ENCODE assay signal across 17 mouse cellular contexts in genomic region chr9:117379448-117379983, GRCm38 (mm10).
DNase-seq lines count a peak whose midpoint lies in the region; ATAC-seq lines count a peak whose summit lies in the region.
"Had no signal": no experiment of that assay in that cellular context is flagged by ENCODE, and none has a peak within 500 bp of the region (broad histone marks: within the 10 kb centered on the region; RNA-seq: fewer than 3 reads in every experiment).

No protein-coding gene starts in this region.

- no peak overlapping the region for H3K4me2 ChIP-seq in midbrain, embryonic 13.5 days (replicated peaks)
- H3K4me2 ChIP-seq: hindbrain, embryonic 13.5 days had no signal

- H3K9ac ChIP-seq in midbrain, embryonic 13.5 days (replicated peaks), result no peak overlapping the region
- H3K9ac ChIP-seq: hindbrain, embryonic 13.5 days had no signal

- WGBS in midbrain, embryonic 10.5 days, result 58% methylated on average over 16 of the region's 16 CpGs
- 50% methylated on average over 16 of the region's 16 CpGs for WGBS in midbrain, embryonic 13.5 days

- ATAC-seq in midbrain, embryonic 13.5 days, result no peak
- ATAC-seq: intestine, embryonic 16.5 days had no signal

- no peaks in the 10 kb centered on the region for H3K36me3 ChIP-seq in midbrain, embryonic 10.5 days
- H3K36me3 ChIP-seq in midbrain, embryonic 13.5 days, result no peaks in the 10 kb centered on the region
- H3K36me3 ChIP-seq: hindbrain, embryonic 13.5 days had no signal

- no peak for DNase-seq in midbrain, embryonic 10.5 days (ENCODE audit: low spot score)
- DNase-seq in kidney, adult 11 months, result peak; percentile 31
- DNase-seq in kidney, postnatal 14 days, result peak; percentile 43
- DNase-seq in thymus, postnatal 25 days, result no peak
- DNase-seq in thymus, postnatal 36 days, result no peak
- DNase-seq in c-Kit-positive CD71-positive TER-119-positive erythroid progenitor cells, embryonic 14.5 days (ENCODE audit: low spot score), result no peak
- DNase-seq: adrenal gland, postnatal 25 days; B cell, adult 2 months; cerebellum, postnatal 14 days; heart, adult 11 months; lung, adult 18-20 months; thymus, adult 2 months had no signal

- no peaks in the 10 kb centered on the region for H3K9me3 ChIP-seq in midbrain, embryonic 10.5 days (replicated peaks)
- H3K9me3 ChIP-seq in midbrain, embryonic 13.5 days, result no peaks in the 10 kb centered on the region
- H3K9me3 ChIP-seq: hindbrain, embryonic 13.5 days had no signal

- peaks cover 30% of the 10 kb centered on the region for H3K4me1 ChIP-seq in midbrain, embryonic 10.5 days
- H3K4me1 ChIP-seq in midbrain, embryonic 13.5 days (replicated peaks), result peaks cover 3% of the 10 kb centered on the region

- H3K4me3 ChIP-seq in midbrain, embryonic 10.5 days, result no peak overlapping the region
- H3K4me3 ChIP-seq in midbrain, embryonic 13.5 days (replicated peaks), result no peak overlapping the region
- H3K4me3 ChIP-seq: erythroblast, embryonic 14.5 days; hindbrain, embryonic 13.5 days had no signal

- peaks cover 21% of the 10 kb centered on the region for H3K27me3 ChIP-seq in midbrain, embryonic 10.5 days (ENCODE audit: low read depth, poor library complexity, severe bottlenecking)
- peaks cover 6% of the 10 kb centered on the region; the same call in 1 of the 2 replicates for H3K27me3 ChIP-seq in midbrain, embryonic 13.5 days
- H3K27me3 ChIP-seq: hindbrain, embryonic 13.5 days had no signal

- H3K27ac ChIP-seq in midbrain, embryonic 10.5 days (replicated peaks), result peak overlapping the region; percentile 39; the same call in 1 of the 2 replicates
- no peak overlapping the region for H3K27ac ChIP-seq in midbrain, embryonic 13.5 days
- H3K27ac ChIP-seq: hindbrain, embryonic 13.5 days; macrophage had no signal

Comparison
In these comparisons a context has a peak if more than half of its experiments do, and no peak if none do; other contexts are left out.
1. DNase-seq: peak in kidney, adult 11 months (single experiment) and kidney, postnatal 14 days (single experiment); none in midbrain, embryonic 10.5 days (single experiment), thymus, postnatal 25 days (single experiment), thymus, postnatal 36 days (0 of 2) and c-Kit-positive CD71-positive TER-119-positive erythroid progenitor cells, embryonic 14.5 days (single experiment).